Mouse (Mus musculus): Measurements from ENCODE around the gene Txndc16.

The Txndc16 gene

GRCm38 (mm10) chr14:45220090-45220956, at the start of gene Txndc16:
Gene Txndc16 (minus strand): TSS chr14:45220328.
- in situ Hi-C loops (cut with MboI; ENCODE audit: unreplicated experiment in 2 of 2) = loop anchor here in 1 of 2 experiments (25.0 kb wide), 1 partner anchor 1592 kb away; the partner anchor contains the start of gene Gmfb

- in situ Hi-C loops (cut with MboI; ENCODE audit: unreplicated experiment in 2 of 2) = loop anchor here in 1 of 2 experiments (25.0 kb wide), 1 partner anchor 523 kb away; no protein-coding TSS in a partner anchor
Observed at GRCm38 (mm10) chr14:45263831-45264592, 43.9 kb upstream of the Txndc16 start.

- in situ Hi-C loops (cut with MboI; ENCODE audit: unreplicated experiment in 2 of 2) = loop anchor here in 1 of 2 experiments (25.0 kb wide), 1 partner anchor 536 kb away; no protein-coding TSS in a partner anchor
Observed at GRCm38 (mm10) chr14:45251548-45252076, 31.5 kb upstream of the Txndc16 start.

- in situ Hi-C loops (cut with MboI; ENCODE audit: unreplicated experiment in 2 of 2) = loop anchor here (5.0 to 10.0 kb wide), 2 partner anchors 87 to 264 kb away; no protein-coding TSS in a partner anchor
Observed at GRCm38 (mm10) chr14:45241613-45242012, 21.5 kb upstream of the Txndc16 start.

- in situ Hi-C loops (cut with MboI; ENCODE audit: unreplicated experiment in 2 of 2) = no loop called here
Observed at GRCm38 (mm10) chr14:45239042-45239441, 18.9 kb upstream of the Txndc16 start.

DNA sequence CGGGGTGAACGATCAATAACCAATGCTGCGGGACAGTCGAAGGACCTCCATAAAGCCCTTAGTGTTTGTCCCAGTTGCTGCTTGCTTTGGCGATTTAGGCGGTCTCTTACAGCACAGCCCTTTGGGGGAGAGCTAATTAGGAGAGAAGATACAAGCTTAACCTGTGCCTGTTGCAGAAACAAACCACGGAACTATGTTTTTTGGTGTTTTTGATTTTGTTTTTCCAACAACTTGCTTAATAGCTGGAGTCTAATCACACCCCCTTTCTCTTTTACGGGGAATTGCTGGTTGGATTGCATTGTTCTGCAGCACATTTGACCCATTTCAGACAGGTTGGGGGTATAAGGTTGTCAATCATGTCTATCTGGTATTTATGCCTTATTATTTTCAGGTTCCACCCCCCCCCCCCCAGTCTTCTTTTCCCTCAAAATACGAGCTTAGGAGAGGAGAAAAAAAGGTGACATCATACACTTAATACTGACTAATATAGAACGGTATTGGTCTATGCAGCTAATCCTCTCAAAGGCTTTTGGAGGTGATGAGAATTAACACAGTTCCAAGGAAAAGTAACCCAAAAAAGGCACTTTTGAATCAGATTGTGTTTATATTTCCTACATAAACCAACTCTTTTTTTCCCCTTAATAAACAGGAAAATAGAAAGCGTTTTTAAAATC, 966 bp upstream of the Txndc16 start:
- in situ Hi-C loops (cut with MboI; ENCODE audit: unreplicated experiment in 2 of 2) = loop anchor here in 1 of 2 experiments (25.0 kb wide), 1 partner anchor 1591 kb away; the partner anchor contains the start of gene Gmfb

DNA sequence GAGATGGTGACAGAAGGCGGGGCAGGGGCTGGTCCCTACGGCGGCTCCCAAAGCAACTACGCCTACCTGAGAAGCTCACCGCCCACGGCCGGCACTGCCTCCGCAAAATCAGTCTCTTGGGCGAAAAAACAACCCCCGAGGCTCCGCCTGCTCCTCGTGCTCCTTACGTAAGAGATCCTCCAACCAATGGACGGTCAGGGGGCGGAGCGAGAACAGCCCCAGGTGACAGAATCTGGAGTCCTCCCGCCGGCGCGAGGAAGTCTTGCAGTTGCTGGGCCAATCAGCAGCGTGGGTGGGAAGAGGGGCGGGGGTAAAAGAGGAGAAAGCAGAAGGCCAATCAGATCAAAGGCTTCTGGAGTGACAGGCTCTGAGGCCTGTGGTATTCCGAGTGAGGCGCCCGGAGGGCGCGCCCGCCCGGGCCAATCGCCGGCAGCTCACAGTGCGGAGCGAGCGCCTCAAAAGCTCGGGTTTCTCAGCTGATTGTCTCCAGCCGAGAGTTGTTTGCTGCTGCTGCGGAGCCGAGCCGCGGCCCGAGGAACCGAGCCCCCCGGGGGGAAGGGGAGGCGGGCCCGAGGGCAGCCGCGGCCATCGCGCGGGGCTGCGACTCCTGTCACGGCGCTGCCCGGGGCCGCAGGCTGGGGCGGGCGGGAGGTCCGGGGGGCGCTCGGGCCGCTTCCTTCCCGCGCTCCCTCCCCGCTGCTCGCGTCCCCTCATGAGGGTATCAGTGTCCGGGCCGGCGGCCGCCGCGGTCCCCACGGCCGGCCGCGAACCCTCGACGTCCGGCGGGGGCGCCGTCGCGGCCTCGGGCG, 643 bp downstream of the Txndc16 start, which contains the start of gene Gpr137c:
TSS of gene Gpr137c (plus strand) at position 437 of the 809 bp plus-strand sequence.
- in situ Hi-C loops (cut with MboI; ENCODE audit: unreplicated experiment in 2 of 2) = loop anchor here (5.0 to 25.0 kb wide), 4 partner anchors 47 to 1593 kb away; partner anchors contain the start of genes Gmfb (in 1 of the 2) and Psmc6 (in 1 of the 2)

- in situ Hi-C loops (cut with MboI; ENCODE audit: unreplicated experiment in 2 of 2) = loop anchor here (5.0 to 25.0 kb wide), 4 partner anchors 45 to 1595 kb away; partner anchors contain the start of genes Gmfb (in 1 of the 2) and Psmc6 (in 1 of the 2)
Observed at GRCm38 (mm10) chr14:45217693-45218092, 2.4 kb downstream of the Txndc16 start.

DNA sequence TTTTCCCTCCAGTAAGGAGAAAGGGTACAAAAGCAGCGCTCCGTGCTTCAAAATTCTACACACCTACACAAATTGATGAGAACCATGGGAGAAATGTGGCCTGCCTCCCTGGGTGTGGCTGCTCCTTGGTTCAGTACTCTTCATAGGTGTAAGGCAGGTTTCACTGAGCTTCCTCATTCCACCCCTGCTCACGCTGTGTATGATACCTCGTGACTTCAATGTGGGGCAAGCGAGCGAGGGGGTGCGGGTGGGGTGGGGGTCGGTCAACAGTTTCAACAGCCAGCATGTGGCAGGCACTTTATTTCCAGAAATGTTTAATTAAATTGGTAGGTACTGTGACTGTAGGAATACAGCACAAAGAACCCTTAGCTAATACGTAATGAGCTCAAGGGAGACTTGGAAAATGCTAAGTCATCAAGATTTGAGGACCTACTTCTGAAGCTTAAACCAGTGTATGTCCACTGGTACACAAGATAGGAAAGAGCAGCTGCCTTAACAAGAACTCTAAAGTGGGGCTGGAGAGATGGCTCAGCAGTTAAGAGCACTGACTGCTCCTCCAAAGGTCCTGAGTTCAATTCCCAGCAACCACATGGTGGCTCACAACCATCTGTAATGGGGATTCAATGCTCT, 3.3 kb downstream of the Txndc16 start:
- in situ Hi-C loops (cut with MboI; ENCODE audit: unreplicated experiment in 2 of 2) = loop anchor here (5.0 to 25.0 kb wide), 4 partner anchors 45 to 1595 kb away; partner anchors contain the start of genes Gmfb (in 1 of the 2) and Psmc6 (in 1 of the 2)

DNA sequence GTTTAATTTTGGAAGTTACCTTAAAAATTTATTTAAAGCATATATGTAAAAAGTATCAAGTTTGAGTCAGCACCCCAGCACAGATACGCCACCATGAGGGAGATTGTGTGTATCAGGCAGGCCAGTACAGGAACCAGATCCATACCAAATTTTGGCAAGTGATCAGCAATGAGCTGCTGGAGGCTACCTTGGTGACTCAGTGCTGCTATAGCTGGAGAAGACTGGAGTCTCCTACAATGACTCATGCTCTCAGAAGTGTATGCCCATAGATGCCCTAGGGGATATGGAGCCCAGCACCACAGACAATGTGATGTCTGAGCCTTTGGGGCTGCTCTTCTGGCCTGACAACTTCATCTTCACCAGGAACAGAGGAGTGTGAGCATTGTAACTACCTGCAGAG, 8.7 kb downstream of the Txndc16 start:
- in situ Hi-C loops (cut with MboI; ENCODE audit: unreplicated experiment in 2 of 2) = loop anchor here (10.0 to 25.0 kb wide), 3 partner anchors 47 to 1601 kb away; partner anchors contain the start of genes Gmfb (in 1 of the 2) and Psmc6 (in 1 of the 2)

DNA sequence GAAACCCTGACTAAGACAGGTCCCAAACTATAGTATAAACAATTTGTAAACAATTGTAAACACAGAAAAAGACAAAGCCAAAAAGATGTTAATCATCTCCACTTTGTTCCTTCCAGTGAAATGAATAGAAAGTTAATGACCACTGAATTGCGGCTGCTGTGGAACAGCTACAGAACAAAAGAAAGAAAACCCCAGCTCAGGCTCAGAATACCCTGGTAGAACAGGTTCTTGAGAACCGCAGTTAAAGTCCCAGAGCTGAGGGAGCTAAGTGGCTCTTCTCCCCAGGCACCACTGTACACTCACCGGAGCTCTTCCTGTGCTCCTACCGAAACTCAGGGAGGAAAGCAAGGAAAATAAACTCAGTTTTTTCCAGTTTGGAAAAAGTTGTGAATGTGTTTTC, 9.4 kb downstream of the Txndc16 start:
- in situ Hi-C loops (cut with MboI; ENCODE audit: unreplicated experiment in 2 of 2) = loop anchor here (10.0 to 25.0 kb wide), 3 partner anchors 46 to 1602 kb away; partner anchors contain the start of genes Gmfb (in 1 of the 2) and Psmc6 (in 1 of the 2)

DNA sequence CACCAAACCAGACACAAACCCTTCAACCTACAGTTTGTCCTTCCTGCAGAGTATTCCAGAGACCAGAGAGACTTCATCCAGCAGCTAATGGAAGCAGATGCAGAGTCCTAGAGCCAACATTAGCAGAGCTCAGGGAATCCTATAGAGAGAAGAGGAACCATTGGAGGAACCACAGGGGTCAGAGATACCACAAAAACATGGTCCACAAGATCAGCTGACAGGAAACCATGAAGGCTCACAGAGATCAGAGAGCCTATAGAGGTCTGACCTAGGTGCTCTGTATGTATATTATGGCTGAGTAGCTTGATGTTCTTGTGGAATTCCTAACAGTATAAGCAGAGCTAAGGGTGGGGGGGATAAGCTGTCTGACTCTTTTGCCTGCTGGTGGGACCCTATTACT, 19.5 kb downstream of the Txndc16 start:
- in situ Hi-C loops (cut with MboI; ENCODE audit: unreplicated experiment in 2 of 2) = loop anchor here in 1 of 2 experiments (25.0 kb wide), 1 partner anchor 1612 kb away; the partner anchor contains the start of gene Gmfb

- in situ Hi-C loops (cut with MboI; ENCODE audit: unreplicated experiment in 2 of 2) = no loop called here
Observed at GRCm38 (mm10) chr14:45190999-45191398, 29.1 kb downstream of the Txndc16 start.

GRCm38 (mm10) chr14:45181611-45182010, 38.5 kb downstream of the Txndc16 start:
- in situ Hi-C loops (cut with MboI; ENCODE audit: unreplicated experiment in 2 of 2) = no loop called here

DNA sequence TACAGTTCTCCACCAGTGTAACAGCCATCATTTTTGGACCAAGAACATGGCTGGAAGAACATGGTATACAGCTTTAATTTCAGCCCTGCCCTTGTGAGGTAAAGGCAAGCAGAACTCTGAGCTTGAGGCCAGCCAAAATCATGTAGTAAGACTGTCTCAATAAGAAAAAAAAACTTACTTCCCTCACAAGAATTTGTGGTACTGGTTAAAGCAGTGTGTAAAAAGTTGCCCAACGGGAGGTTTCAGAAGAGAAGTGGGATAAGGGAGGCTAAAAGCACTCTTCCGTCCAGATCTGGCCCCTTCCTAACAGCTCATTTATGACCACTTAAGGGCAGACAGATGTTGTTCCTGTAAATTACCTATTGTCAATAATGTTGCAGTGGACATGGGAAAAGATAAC, 40.5 kb downstream of the Txndc16 start:
- in situ Hi-C loops (cut with MboI; ENCODE audit: unreplicated experiment in 2 of 2) = no loop called here

GRCm38 (mm10) chr14:45179186-45179585, 40.9 kb downstream of the Txndc16 start:
- in situ Hi-C loops (cut with MboI; ENCODE audit: unreplicated experiment in 2 of 2) = no loop called here

DNA sequence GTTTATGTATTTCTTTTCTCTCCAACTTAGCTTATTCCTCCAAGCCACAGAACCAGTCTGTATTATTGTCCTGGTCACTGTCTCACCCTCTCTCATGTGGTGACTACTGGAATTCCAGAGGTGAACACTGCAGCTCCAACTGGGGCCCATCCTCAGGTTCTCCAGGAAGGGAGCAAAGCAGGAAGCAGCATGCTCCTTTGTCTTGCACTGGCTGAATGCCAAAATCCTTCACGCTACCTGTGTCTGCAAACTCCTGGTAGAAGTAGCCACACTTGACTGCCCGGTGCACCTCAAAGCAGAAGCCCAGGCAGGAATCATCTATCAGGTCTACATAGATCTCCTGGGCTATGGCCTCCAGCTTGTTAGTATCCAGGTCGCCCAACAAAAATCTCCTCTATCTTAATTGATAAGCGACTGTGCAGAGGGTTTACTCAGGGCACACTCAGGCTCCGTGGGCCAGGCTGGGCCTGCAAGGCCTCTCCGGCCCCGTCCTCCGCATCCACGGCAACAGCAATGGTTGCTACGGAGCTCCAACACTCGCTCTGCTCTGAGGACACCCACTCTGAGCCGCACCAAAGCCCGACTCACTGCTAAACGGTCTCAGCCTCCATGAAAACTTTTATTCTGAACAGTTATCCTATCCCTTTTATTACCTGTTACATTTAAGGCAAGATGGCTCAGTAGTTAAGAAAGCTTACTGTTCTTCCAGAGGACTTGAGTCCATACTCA, 45.0 kb downstream of the Txndc16 start:
- in situ Hi-C loops (cut with MboI; ENCODE audit: unreplicated experiment in 2 of 2) = no loop called here

All from v-Abl transformed pro-B cells (cell line).